Mouse (Mus musculus) hindbrain, postnatal 0 days (tissue): ENCODE data around the gene Plxnc1. TPM values are rescaled to one million over a fixed set of nuclear protein-coding genes. Genes with fewer than 3 reads are reported as not detected.

ENCODE experiments used
- ATAC-seq: fragments of 200-750 bp; cut with Nextera tagmentation; 2 replicates; pipeline ENCODE4 v1.8.0; 2017; ENCODE audit warnings: mild to moderate bottlenecking, moderate TSS enrichment, moderate library complexity
- DNase-seq: peaks from one replicate; pipeline ENCODE4 v3.0.0-alpha.2; 2015; ENCODE audit warnings: low spot score
- H3K27ac ChIP-seq: fragments of 300-500 bp; sonication (generic); 2 replicates; pipeline ENCODE4 v1.5.1; 2014; ENCODE audit warnings: mild to moderate bottlenecking
- H3K27me3 ChIP-seq: fragments of 300-500 bp; sonication (generic); 2 replicates; pipeline ENCODE4 v1.6.1; 2014; ENCODE audit warnings: low read length, mixed read lengths; ENCODE audit not compliant: insufficient read depth
- H3K36me3 ChIP-seq: fragments of 300-500 bp; sonication (generic); 2 replicates; pipeline ENCODE4 v1.6.1; 2014; ENCODE audit warnings: low read length, mixed read lengths; ENCODE audit not compliant: insufficient read depth
- H3K4me1 ChIP-seq: fragments of 300-500 bp; sonication (generic); 2 replicates; pipeline ENCODE4 v1.6.1; 2014; ENCODE audit warnings: antibody characterized with exemption, low read length, mixed read lengths; ENCODE audit not compliant: insufficient read depth
- H3K4me2 ChIP-seq: fragments of 300-500 bp; sonication (generic); 2 replicates; pipeline ENCODE4 v1.6.1; 2014; ENCODE audit warnings: low read depth, mild to moderate bottlenecking, low read length, moderate library complexity, mixed read lengths
- H3K4me3 ChIP-seq: fragments of 300-500 bp; sonication (generic); 2 replicates; pipeline ENCODE4 v1.5.1; 2014; ENCODE audit warnings: low read length
- H3K9ac ChIP-seq: fragments of 300-500 bp; sonication (generic); replicated peaks from 2 replicates; pipeline ENCODE4 v1.6.1; 2014; ENCODE audit warnings: mild to moderate bottlenecking, low read length, moderate library complexity, mixed read lengths
- H3K9me3 ChIP-seq: fragments of 300-500 bp; sonication (generic); 2 replicates; pipeline ENCODE4 v1.6.1; 2016; ENCODE audit warnings: low read length, mixed read lengths
- CTCF ChIP-seq: IDR thresholded peaks from 2 replicates; pipeline ENCODE4 v1.5.1; 2016; ENCODE audit warnings: antibody characterized with exemption, control low read depth, low read depth
- WGBS: fragments of 180-500 bp; shearing (Covaris S2); extraction: QIAGEN DNeasy Blood & Tissue Kit; methylation state at CpG from one replicate; pipeline ENCODE4 v1.1.7; 2014; 5-methylcytosine and 5-hydroxymethylcytosine counted together
- polyA plus RNA-seq: library from polyadenylated mRNA; unstranded; fragments of >200 nt; fragmentation: Nextera tagmentation; extraction: Ambion mirVana; gene quantifications from 2 replicates; pipeline ENCODE4 v1.2.1, GENCODE M21; 2015
- total RNA-seq: library from RNA; depleted of rRNA; stranded (reverse); fragments of >200 nt; gene quantifications from 2 replicates; pipeline ENCODE4 v1.2.3, GENCODE M21; 2014

Gene Plxnc1
- total and polyA plus RNA-seq, 2 experiments from 2014 or later: 9.9 to 54.5 TPM

- TF ChIP-seq CTCF: no peak
- Histone ChIP-seq H3K4me2 (no peak overlapping the region), H3K9ac (no peak overlapping the region), H3K4me1 (no peaks in the 10 kb centered on the region), H3K9me3 (no peaks in the 10 kb centered on the region), H3K36me3 (no peaks in the 10 kb centered on the region), H3K27me3 (no peaks in the 10 kb centered on the region), H3K27ac (no peak overlapping the region), H3K4me3 (no peak overlapping the region)
- peak; percentile 26 for DNase-seq
- no peak for ATAC-seq
- 36% methylated on average over 3 of the region's 3 CpGs for WGBS
These were observed 173.1 kb downstream of the Plxnc1 start for GRCm38 (mm10) chr10:94771496-94771895.

- H3K4me2 ChIP-seq: no peak overlapping the region
- H3K9ac ChIP-seq: no peak overlapping the region
- H3K4me1 ChIP-seq: no peaks in the 10 kb centered on the region
- no peaks in the 10 kb centered on the region for H3K36me3 ChIP-seq
- 69% methylated on average over 2 of the region's 2 CpGs for WGBS
- H3K27ac ChIP-seq: no peak overlapping the region
- ATAC-seq: no peak
- no peaks in the 10 kb centered on the region for H3K9me3 ChIP-seq
- no peak overlapping the region for H3K4me3 ChIP-seq
- TF ChIP-seq CTCF: no peak
- no peak for DNase-seq
- no peaks in the 10 kb centered on the region for H3K27me3 ChIP-seq
These were observed 197.6 kb downstream of the Plxnc1 start for GRCm38 (mm10) chr10:94747011-94747410.

GRCm38 (mm10) chr10:94741459-94741858 lies 203.2 kb downstream of the Plxnc1 start:
- no peaks in the 10 kb centered on the region for H3K27me3 ChIP-seq
- no peak for ATAC-seq
- H3K4me2 ChIP-seq: no peak overlapping the region
- 95% methylated on average over 3 of the region's 3 CpGs for WGBS
- no peak overlapping the region for H3K9ac ChIP-seq
- no peaks in the 10 kb centered on the region for H3K9me3 ChIP-seq
- DNase-seq: no peak
- no peak overlapping the region for H3K4me3 ChIP-seq
- TF ChIP-seq CTCF: no peak
- no peaks in the 10 kb centered on the region for H3K4me1 ChIP-seq
- no peak overlapping the region for H3K27ac ChIP-seq
- no peaks in the 10 kb centered on the region for H3K36me3 ChIP-seq
